Mouse (Mus musculus): ENCODE results near the gene Rufy4.

DNA sequence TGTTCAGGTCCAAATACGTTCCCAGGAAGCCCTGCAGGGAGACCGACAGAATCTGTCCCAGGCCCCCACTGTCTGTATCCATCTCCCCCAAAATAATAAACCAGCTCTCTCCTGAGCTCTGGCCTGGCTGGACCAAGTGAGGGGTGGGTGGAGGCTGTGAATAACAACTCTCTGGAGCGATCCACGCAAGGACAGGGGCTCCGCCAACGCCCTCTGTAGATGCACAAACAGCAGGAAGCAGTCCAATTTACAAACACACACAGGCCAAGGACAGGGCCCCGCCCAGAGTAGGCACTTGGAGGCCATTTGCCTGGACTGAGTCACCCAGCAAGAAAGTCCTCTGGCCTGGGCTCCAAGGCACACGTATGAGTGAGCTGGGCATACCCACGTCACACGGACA is 33.1 kb upstream of the Rufy4 start:
- TF ChIP-seq POLR2A (IDR thresholded peaks at IDR 0.05; ENCODE audit: insufficient read depth, low read depth, low read length): no peak
- TF ChIP-seq CTCF (IDR thresholded peaks at IDR 0.05; ENCODE audit: insufficient read depth, low read depth, low read length): no peak

Measured in olfactory bulb, adult 2 months (tissue).